Mouse (Mus musculus) midbrain, embryonic 10.5 days (tissue): ENCODE measurements at regions not wholly inside any gene's neighbourhood (a gene's known extent, or its start where the extent isn't known, plus 50 kb on each side); places are given as distances from the start of the nearest gene placed in this dataset.
A peak's percentile ranks its signal among the peaks of the same experiment; 100 is the strongest.

Experiments used
- DNase-seq: peaks from one replicate; pipeline ENCODE4 v3.0.0-alpha.2; 2017; ENCODE audit warnings: low spot score
- H3K27ac ChIP-seq: fragments of 300-500 bp; sonication (generic); replicated peaks from 2 replicates; pipeline ENCODE4 v1.5.1; 2016; ENCODE audit warnings: mild to moderate bottlenecking
- H3K27me3 ChIP-seq: fragments of 300-500 bp; sonication (generic); 2 replicates; pipeline ENCODE4 v1.6.1; 2016; ENCODE audit warnings: low read depth, mild to moderate bottlenecking; ENCODE audit not compliant: poor library complexity, severe bottlenecking
- H3K36me3 ChIP-seq: fragments of 300-500 bp; sonication (generic); 2 replicates; pipeline ENCODE4 v1.6.1; 2016; ENCODE audit warnings: mild to moderate bottlenecking, moderate library complexity
- H3K4me1 ChIP-seq: fragments of 300-500 bp; sonication (generic); 2 replicates; pipeline ENCODE4 v1.6.1; 2016
- H3K4me3 ChIP-seq: fragments of 300-500 bp; sonication (generic); 2 replicates; pipeline ENCODE4 v1.5.1; 2016; ENCODE audit warnings: mild to moderate bottlenecking, moderate library complexity
- H3K9me3 ChIP-seq: fragments of 300-500 bp; sonication (generic); replicated peaks from 2 replicates; pipeline ENCODE4 v1.6.1; 2016; ENCODE audit warnings: mild to moderate bottlenecking
- WGBS: fragments of 180-500 bp; shearing (Covaris S2); methylation state at CpG from one replicate; pipeline ENCODE4 v1.1.7; 2016; 5-methylcytosine and 5-hydroxymethylcytosine counted together

DNA sequence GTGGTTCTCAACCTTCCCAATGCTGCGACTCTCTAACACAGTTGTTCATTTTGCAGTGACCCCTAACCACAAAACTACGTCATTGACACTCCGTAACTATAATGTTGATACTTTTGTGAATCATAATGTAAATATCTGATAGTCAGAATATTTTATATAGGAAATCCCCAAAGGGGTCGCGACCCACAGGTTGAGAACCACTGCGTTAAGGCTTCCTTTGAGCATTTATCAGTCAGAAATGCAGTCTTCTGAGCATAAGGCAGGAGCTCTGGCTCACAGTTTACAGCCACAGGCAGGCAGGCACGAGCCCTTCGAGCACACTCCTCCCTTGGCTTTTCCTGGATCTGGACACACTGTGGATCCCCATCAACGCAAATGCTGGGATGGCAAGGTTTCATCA, 57.0 kb downstream of the Nxnl2 start:
- peaks cover 37% of the 10 kb centered on the region for H3K4me1 ChIP-seq
- H3K9me3 ChIP-seq: no peaks in the 10 kb centered on the region; the same call in 1 of the 2 replicates
- H3K4me3 ChIP-seq: no peak overlapping the region
- no peak overlapping the region for H3K27ac ChIP-seq
- H3K27me3 ChIP-seq: peaks cover 6% of the 10 kb centered on the region; the same call in 1 of the 2 replicates
- no peaks in the 10 kb centered on the region for H3K36me3 ChIP-seq
- WGBS: 87% methylated on average over 9 of the region's 9 CpGs
- no peak for DNase-seq

DNA sequence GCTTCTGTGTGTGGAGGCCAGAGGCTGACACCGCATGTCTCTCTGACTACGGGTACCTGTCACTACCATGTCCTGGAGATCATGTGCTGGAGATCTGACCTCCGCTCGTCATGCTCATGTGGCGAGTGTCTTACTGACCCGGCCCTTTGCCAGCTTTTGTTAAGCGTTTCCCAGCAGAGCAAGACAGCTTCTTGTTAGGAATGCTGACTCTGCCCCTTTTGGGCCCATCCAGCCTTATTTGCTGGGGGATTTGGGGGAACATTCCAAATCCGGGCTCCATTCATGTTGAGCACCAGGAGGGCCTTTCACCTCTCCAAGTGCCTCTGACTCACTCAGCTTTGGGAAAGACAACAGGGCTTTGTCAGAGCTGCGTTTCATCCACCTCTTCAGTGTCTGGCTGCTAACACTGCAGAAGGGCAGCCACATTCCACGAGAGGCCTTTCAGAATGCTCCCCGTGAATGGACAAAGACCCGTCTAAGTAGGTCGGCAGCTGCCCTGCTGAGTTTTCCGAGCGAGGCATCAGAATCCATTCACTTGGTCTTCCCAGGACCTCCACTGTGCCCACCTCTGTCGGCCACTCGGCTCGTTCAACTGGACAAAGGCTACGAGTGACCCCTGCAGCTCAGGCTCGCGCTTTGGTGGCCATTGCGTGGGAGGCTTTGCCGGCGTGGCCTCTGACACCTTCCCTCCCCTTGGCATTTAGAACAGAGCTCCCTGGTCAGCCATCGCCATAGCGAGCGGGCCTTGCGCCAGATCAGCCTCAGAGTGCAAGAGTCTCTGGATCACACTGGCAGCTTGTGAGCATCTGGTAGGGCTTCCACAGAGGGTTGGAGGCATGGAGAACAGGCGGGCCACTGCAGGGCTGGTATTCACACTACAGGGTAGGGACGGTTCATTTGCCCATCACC, 58.3 kb downstream of the Nxnl2 start:
- Histone ChIP-seq H3K4me3 (peak overlapping the region; percentile 37), H3K27ac (peak overlapping the region; percentile 87), H3K4me1 (peaks cover 31% of the 10 kb centered on the region), H3K27me3 (peaks cover 6% of the 10 kb centered on the region; the same call in 1 of the 2 replicates), H3K9me3 (no peaks in the 10 kb centered on the region; the same call in 1 of the 2 replicates), H3K36me3 (no peaks in the 10 kb centered on the region)
- 18% methylated on average over 30 of the region's 30 CpGs for WGBS
- DNase-seq: peak; percentile 78

DNA sequence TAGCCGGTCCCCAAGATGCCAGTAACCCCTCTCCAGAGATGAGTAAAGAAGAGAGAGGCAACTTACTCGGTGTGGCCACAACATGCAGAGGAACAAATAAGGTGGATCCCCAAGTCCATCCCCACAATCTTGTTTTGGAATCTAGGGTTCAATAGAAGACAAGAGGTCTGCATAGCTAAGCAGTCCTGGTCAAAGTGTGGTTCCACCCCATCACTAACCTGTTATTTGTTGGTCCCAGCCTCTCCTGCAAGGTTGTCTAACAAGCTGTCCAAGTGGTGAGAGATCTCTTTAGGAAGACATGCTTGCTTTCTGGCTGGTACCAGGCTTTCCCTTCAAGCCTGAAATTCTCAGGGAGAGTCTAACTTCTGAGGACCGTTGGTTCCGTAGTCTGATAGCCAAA, 59.0 kb downstream of the Nxnl2 start:
- H3K4me3 ChIP-seq: peak overlapping the region; percentile 37; the same call in 1 of the 2 replicates
- H3K27ac ChIP-seq: peak overlapping the region; percentile 87
- peaks cover 31% of the 10 kb centered on the region for H3K4me1 ChIP-seq
- no peaks in the 10 kb centered on the region; the same call in 1 of the 2 replicates for H3K9me3 ChIP-seq
- peaks cover 6% of the 10 kb centered on the region; the same call in 1 of the 2 replicates for H3K27me3 ChIP-seq
- H3K36me3 ChIP-seq: no peaks in the 10 kb centered on the region
- WGBS: 78% methylated on average over 4 of the region's 4 CpGs
- DNase-seq: no peak

DNA sequence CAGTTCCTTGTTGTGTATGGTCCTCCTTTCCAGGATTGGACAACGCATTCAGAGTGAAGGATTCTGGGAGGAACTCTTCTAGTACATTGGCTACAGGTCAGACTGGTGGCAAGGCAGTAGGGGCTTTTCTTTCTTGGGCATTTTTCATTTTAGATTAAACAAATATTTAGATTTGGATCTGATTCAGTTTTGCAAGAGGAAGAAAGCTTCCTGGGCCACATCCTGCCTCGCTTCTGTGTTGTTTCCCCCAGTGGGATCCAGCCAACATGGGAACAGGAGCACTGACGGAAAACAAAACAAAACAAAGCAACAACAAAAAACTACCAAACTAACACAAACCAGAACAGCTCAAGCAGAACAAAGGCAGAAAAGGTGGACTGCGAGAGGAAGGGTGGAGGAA, 60.8 kb downstream of the Nxnl2 start:
- no peaks in the 10 kb centered on the region for H3K9me3 ChIP-seq
- no peak overlapping the region for H3K4me3 ChIP-seq
- no peaks in the 10 kb centered on the region for H3K36me3 ChIP-seq
- no peak overlapping the region for H3K27ac ChIP-seq
- WGBS: 79% methylated on average over 4 of the region's 4 CpGs
- no peak for DNase-seq
- peaks cover 31% of the 10 kb centered on the region for H3K4me1 ChIP-seq
- H3K27me3 ChIP-seq: peaks cover 6% of the 10 kb centered on the region; the same call in 1 of the 2 replicates

DNA sequence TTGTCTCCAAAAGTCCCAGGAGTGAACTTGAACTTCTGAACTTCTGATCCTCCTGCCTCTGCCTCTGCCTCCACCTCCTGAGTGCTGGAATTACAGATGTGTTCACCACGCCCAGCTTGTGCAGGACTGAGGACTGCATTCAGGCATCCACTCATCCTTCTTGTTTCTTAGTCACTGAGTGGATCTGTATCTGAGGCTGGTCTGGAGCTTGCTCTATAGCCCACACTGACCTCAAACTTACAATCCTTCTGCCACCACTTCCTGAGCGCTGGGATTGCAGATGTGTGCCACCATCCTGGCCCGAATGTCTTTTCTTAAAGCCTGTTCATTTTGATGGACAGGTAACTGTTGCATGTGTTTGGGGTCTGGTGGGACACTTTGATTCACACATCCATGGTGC, 76.6 kb downstream of the Nxnl2 start:
- no peak overlapping the region for H3K4me3 ChIP-seq
- no peak overlapping the region for H3K27ac ChIP-seq
- H3K4me1 ChIP-seq: no peaks in the 10 kb centered on the region
- no peaks in the 10 kb centered on the region for H3K36me3 ChIP-seq
- no peak for DNase-seq
- 0 out of 2 replicates have a peak, but pooled peaks cover 4% of the 10 kb centered on the region for H3K9me3 ChIP-seq
- WGBS: 90% methylated on average over 3 of the region's 3 CpGs
- no peaks in the 10 kb centered on the region for H3K27me3 ChIP-seq

DNA sequence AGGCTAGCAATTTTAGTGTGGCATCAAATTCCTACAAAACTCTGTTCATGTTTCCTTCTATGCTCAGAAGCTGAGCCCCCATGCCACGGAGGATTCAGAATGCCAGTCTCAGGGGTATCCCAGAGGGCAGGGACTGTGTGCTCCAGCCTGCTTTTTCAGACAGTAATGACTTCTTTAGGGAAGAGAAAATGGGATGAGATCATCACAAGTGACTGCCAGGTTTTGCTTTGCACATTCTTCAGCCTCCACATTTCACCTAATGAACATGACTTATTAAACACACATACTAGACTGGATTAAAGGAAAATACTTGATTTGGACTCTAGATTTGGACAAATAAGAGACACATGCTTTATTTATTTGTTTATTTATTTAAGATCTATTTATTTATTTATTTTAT, 82.5 kb downstream of the Nxnl2 start:
- WGBS: 91% methylated on average over 1 of the region's 1 CpGs
- Histone ChIP-seq H3K36me3 (no peaks in the 10 kb centered on the region), H3K4me1 (peaks cover under 1% of the 10 kb centered on the region; the same call in 1 of the 2 replicates), H3K4me3 (no peak overlapping the region), H3K9me3 (0 out of 2 replicates have a peak, but pooled peaks cover 4% of the 10 kb centered on the region), H3K27ac (no peak overlapping the region), H3K27me3 (no peaks in the 10 kb centered on the region)
- DNase-seq: no peak

DNA sequence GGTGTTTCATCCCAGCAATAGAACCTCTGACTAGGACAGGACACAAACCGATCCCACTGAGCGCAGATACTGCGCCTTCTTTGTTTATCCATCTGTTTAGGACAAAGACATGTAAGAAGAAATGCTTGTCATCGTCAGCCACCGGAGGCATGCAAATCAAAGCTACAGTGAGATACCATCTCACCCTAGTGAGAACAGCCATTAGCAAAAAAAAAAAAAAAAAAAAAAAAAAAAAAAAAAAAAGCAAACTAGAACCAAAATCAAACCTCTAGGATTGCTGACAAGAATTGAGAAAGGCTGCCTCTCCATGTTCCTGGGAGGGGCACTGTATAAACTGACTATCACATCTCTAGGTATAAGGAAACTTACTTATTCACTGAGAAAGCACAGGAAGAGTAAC, 84.9 kb downstream of the Nxnl2 start:
- no peak overlapping the region for H3K27ac ChIP-seq
- no peaks in the 10 kb centered on the region for H3K27me3 ChIP-seq
- H3K36me3 ChIP-seq: no peaks in the 10 kb centered on the region
- H3K9me3 ChIP-seq: no peaks in the 10 kb centered on the region
- DNase-seq: no peak
- no peak overlapping the region for H3K4me3 ChIP-seq
- H3K4me1 ChIP-seq: peaks cover 13% of the 10 kb centered on the region
- WGBS: 95% methylated on average over 5 of the region's 5 CpGs

DNA sequence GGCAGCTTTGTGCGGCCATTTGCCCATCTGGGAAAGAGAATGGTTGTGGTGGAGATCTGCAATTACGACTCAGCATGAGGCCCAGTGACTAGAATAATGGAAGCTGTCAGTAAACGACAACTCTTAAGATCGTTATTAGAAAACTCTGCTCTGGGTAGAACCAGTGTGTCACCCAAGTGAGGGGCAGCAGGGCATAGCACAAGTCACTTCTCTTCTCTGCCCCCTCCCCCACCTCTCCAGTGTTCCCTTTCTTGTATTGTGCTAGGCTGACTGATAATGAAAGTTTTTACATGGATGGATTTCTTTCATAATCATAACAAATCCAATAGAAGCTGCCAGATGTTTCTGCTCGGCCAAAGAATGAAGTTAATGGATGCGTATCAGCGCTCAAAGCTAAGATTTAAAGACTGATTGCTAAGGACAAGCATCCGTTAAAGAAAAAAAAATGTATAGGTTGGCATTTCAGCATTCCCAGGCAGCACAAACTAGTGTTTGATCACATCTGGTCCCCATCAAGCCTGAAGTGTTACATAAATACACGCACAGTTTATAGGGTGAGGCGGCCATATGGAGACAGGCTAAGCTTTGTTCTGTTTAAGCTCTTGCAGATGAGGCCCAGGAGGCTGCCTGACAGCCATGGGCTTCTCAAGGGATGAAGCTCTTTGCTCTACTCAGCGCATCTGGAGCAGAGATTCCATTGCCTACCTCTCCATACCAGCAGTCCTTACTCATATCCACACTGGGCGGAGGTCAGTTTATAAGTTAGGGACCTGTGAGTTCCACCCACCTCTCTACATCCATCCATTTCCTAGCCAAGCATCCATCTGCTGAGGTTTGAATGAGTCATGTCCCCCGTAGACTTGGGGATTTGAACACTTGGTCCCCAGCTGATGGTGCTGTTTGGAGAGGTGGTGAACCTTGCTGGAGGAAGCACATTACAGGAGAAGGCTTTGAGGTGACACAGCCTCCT, 88.2 kb downstream of the Nxnl2 start:
- H3K36me3 ChIP-seq: no peaks in the 10 kb centered on the region
- no peaks in the 10 kb centered on the region for H3K27me3 ChIP-seq
- peaks cover 13% of the 10 kb centered on the region for H3K4me1 ChIP-seq
- H3K4me3 ChIP-seq: no peak overlapping the region
- no peaks in the 10 kb centered on the region for H3K9me3 ChIP-seq
- peak overlapping the region; percentile 28; the same call in 1 of the 2 replicates for H3K27ac ChIP-seq
- WGBS: 62% methylated on average over 13 of the region's 13 CpGs
- DNase-seq: peak; percentile 28

DNA sequence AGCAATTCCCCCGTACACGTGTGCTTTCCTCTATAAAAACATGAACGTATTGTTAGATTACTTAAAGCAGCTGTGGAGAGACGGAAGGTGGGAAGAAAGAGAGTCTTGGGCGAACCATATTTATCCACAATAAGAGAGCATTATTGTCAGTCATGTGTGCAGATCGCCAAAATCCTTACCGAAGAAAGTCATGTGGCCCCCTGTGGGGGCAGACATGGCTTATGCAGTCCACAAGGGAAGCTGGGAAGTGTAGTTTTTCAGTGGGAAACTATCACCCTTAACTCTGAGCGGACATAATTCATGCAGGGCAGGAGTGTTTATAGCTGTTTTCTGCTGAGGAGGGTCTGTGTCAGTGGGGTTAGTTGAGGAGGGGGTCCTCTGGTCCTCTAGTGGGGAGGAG, 90.8 kb downstream of the Nxnl2 start:
- Histone ChIP-seq H3K4me1 (peaks cover 13% of the 10 kb centered on the region), H3K27ac (no peak overlapping the region), H3K36me3 (no peaks in the 10 kb centered on the region), H3K4me3 (no peak overlapping the region), H3K27me3 (no peaks in the 10 kb centered on the region), H3K9me3 (no peaks in the 10 kb centered on the region)
- DNase-seq: no peak
- 86% methylated on average over 8 of the region's 8 CpGs for WGBS

DNA sequence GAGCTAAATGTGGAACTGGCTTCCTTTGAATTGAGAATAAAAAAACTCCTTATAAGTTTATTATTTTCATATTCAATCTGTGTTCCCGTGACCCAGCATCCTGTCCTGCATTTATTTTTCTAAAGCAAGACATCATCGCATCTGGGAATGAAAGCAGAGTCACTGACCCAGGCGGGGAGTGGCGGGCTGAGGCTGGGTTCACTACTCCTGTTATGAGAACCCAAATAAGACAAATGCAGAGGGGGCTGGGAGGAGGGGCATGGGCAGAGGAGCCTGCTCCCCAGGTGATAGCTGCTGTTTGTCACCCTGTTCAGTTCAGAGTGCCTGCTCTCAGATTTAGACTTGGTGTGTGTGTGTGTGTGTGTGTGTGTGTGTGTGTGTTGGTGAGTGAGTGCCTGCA, 102.0 kb downstream of the Nxnl2 start:
- no peaks in the 10 kb centered on the region for H3K27me3 ChIP-seq
- WGBS: 86% methylated on average over 4 of the region's 4 CpGs
- H3K4me1 ChIP-seq: no peaks in the 10 kb centered on the region
- H3K36me3 ChIP-seq: no peaks in the 10 kb centered on the region
- DNase-seq: no peak
- 0 out of 2 replicates have a peak, but pooled peaks cover 5% of the 10 kb centered on the region for H3K9me3 ChIP-seq
- H3K27ac ChIP-seq: no peak overlapping the region
- no peak overlapping the region for H3K4me3 ChIP-seq

DNA sequence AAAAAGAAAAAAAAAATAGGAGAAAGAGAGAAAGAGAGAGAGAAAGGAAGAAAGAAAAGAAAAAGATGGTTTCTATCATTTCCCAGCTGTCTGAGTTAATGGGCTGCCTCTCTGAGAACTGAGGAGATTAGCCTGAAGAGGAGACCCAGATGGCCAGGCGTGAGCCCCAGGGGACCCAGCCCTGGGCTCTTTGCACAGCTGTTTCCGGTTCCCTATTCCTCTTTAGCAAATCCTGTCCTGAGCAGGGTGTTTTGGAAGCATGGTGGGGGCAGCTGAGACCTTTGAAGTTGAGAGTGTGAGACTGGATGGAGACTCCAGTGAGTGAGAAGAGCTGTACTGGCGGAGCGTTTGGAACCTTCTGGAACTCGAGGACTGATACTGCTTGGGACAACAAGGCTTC, 103.8 kb downstream of the Nxnl2 start:
- Histone ChIP-seq H3K36me3 (no peaks in the 10 kb centered on the region), H3K4me1 (peaks cover under 1% of the 10 kb centered on the region), H3K27ac (0 out of 2 replicates have a peak overlapping the region, but pooled peaks have one; percentile 25), H3K4me3 (no peak overlapping the region), H3K27me3 (no peaks in the 10 kb centered on the region), H3K9me3 (0 out of 2 replicates have a peak, but pooled peaks cover 5% of the 10 kb centered on the region)
- 83% methylated on average over 5 of the region's 5 CpGs for WGBS
- no peak for DNase-seq

DNA sequence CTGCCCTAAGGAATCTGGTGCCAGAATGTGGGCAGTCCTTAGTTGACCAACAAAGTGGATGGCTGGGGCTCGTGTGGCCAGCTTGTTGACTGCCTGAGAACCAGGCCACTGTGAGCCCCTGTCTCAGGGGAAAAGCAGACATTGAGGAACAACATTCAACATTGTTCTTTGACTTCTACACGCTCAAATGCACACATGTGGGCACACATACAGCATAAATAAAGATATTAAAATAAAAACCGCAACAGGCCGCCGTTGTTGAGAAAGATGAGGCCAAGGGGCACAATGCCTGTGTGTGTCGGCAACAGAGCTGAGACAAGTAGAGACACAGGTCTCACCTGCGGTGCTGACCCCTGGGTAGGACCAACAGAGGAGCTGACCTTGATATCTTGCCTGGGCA, 105.8 kb downstream of the Nxnl2 start:
- 89% methylated on average over 7 of the region's 7 CpGs for WGBS
- no peak overlapping the region for H3K27ac ChIP-seq
- no peak overlapping the region for H3K4me3 ChIP-seq

More for the DNA sequence above, 105.8 kb downstream of the Nxnl2 start:
- DNase-seq: no peak
- Histone ChIP-seq H3K9me3 (0 out of 2 replicates have a peak, but pooled peaks cover 5% of the 10 kb centered on the region), H3K27me3 (no peaks in the 10 kb centered on the region), H3K4me1 (peaks cover 12% of the 10 kb centered on the region), H3K36me3 (no peaks in the 10 kb centered on the region)
